22 mouse cellular contexts compared by ENCODE assay signal in genomic region chr8:120811953-120812352, GRCm38 (mm10).
"Had no signal": no experiment of that assay in that cellular context is flagged by ENCODE, and none has a peak within 500 bp of the region (broad histone marks: within the 10 kb centered on the region; RNA-seq: fewer than 3 reads in every experiment).

No protein-coding gene starts in this region.

- H3K4me3 ChIP-seq: liver, embryonic 15.5 days; lung, embryonic 15.5 days; midbrain, embryonic 10.5 days; midbrain, embryonic 12.5 days; myocyte; neural tube, embryonic 13.5 days; neural tube, embryonic 15.5 days had no signal

- H3K27me3 ChIP-seq: lung, embryonic 15.5 days; midbrain, embryonic 12.5 days had no signal

- H3K4me2 ChIP-seq: liver, embryonic 15.5 days; lung, embryonic 15.5 days; midbrain, embryonic 12.5 days; neural tube, embryonic 13.5 days; neural tube, embryonic 15.5 days had no signal

- H3K36me3 ChIP-seq: liver, embryonic 15.5 days; lung, embryonic 15.5 days; midbrain, embryonic 10.5 days; midbrain, embryonic 12.5 days; neural tube, embryonic 13.5 days; neural tube, embryonic 15.5 days had no signal

- H3K9me3 ChIP-seq: liver, embryonic 15.5 days; lung, embryonic 15.5 days; midbrain, embryonic 10.5 days; midbrain, embryonic 12.5 days; neural tube, embryonic 13.5 days; neural tube, embryonic 15.5 days had no signal

- DNase-seq: liver, postnatal 0 days; lung, adult 2 months; lung, postnatal 14 days; lung, postnatal 36 days; midbrain, embryonic 14.5 days; retina, postnatal 1 day; right cerebral cortex, adult 18-20 months; right cerebral cortex, postnatal 25 days; right cerebral cortex, postnatal 4 days; spleen, adult 18-20 months; thymus, adult 2 months; thymus, postnatal 25 days had no signal

- H3K9ac ChIP-seq: liver, embryonic 15.5 days; liver, postnatal 0 days; lung, embryonic 15.5 days; midbrain, embryonic 12.5 days; neural tube, embryonic 13.5 days; neural tube, embryonic 15.5 days had no signal

- H3K27ac ChIP-seq: liver, embryonic 15.5 days; lung, embryonic 15.5 days; macrophage; midbrain, embryonic 10.5 days; midbrain, embryonic 12.5 days; neural tube, embryonic 13.5 days; neural tube, embryonic 15.5 days had no signal

- ATAC-seq: liver, postnatal 0 days; lung, postnatal 0 days; midbrain, embryonic 16.5 days had no signal

- H3K4me1 ChIP-seq: midbrain, embryonic 12.5 days; neural tube, embryonic 13.5 days; neural tube, embryonic 15.5 days had no signal
